Comparison of ENCODE assay signal across 13 mouse cellular contexts in the genomic region with DNA sequence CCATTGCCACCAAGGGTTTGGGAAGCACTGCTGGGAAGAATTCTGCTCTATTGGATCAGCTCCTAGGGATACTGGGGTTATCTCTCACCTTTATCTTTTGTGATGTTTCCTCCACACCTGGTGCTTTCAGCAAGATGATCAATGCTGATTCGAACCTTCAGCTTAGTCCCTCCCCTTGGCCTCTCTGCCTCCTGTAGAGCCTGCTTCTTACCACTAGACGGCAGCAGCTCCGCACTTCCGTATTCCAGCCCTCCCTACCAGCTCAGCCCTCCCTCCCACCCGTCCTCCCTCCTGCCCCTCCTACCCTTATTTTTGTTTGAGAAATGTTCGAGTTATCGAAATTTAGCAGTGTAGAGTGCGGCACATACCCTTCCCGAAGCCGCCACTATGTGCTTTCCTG. TPM values are rescaled to one million over a fixed set of nuclear protein-coding genes. Genes with fewer than 3 reads are reported as not detected.
A peak's percentile ranks its signal among the peaks of the same experiment; 100 is the strongest.
DNase-seq lines count a peak whose midpoint lies in the region; ATAC-seq and TF ChIP-seq lines count a peak whose summit lies in the region.
"Had no signal": no experiment of that assay in that cellular context is flagged by ENCODE, and none has a peak within 500 bp of the region (broad histone marks: within the 10 kb centered on the region; RNA-seq: fewer than 3 reads in every experiment).

No protein-coding gene starts in this region.

- H3K9me3 ChIP-seq in MEL (replicated peaks; ENCODE audit: insufficient read depth, low read length): no peaks in the 10 kb centered on the region
- H3K9me3 ChIP-seq: liver, embryonic 15.5 days; neural tube, embryonic 12.5 days; stomach, embryonic 15.5 days had no signal

- no peak for TF ChIP-seq EP300 in MEL (IDR thresholded peaks at IDR 0.05; ENCODE audit: low read depth in 1 of 2, low read length in 2 of 2)

- H3K27me3 ChIP-seq in MEL (ENCODE audit: control insufficient read depth in 1 of 2, insufficient read depth in 2 of 2, low read length in 2 of 2): peaks cover 2 to 5% of the 10 kb centered on the region in 2 experiments; a peak in 3 of 4 replicates
- H3K27me3 ChIP-seq: liver, embryonic 15.5 days; neural tube, embryonic 12.5 days; stomach, embryonic 15.5 days had no signal

- TF ChIP-seq CTCF in left cerebral cortex, adult 2 months (IDR thresholded peaks at IDR 0.05): peak; percentile 69
- peak; percentile 72 to 95 (median 88) for TF ChIP-seq CTCF in MEL (IDR thresholded peaks at IDR 0.05 in 2 of 3, conservative IDR thresholded peaks at IDR 0.05 in 1 of 3; ENCODE audit: control insufficient read depth in 1 of 3, insufficient read depth in 1 of 3, low read depth in 2 of 3, low read length in 3 of 3, poor library complexity in 1 of 3, severe bottlenecking in 1 of 3)

- no peaks in the 10 kb centered on the region for H3K79me2 ChIP-seq in MEL (ENCODE audit: control insufficient read depth, insufficient read depth, low read length, poor library complexity)

- no peak for TF ChIP-seq POLR2A in MEL (IDR thresholded peaks at IDR 0.05; ENCODE audit: control insufficient read depth in 1 of 2, insufficient read depth in 1 of 2, low read depth in 1 of 2, low read length in 2 of 2, poor library complexity in 1 of 2)

- ATAC-seq in frontal cortex, adult (ENCODE audit: low TSS enrichment): no peak
- ATAC-seq: intestine, embryonic 16.5 days had no signal

- no peak overlapping the region for H3K4me3 ChIP-seq in left cerebral cortex, adult 2 months
- peak overlapping the region in 1 of 2 experiments; percentile 29; a peak in 2 of 4 replicates for H3K4me3 ChIP-seq in MEL (ENCODE audit: control insufficient read depth in 1 of 2, insufficient read depth in 1 of 2, low read depth in 2 of 2, low read length in 2 of 2)
- H3K4me3 ChIP-seq: liver, embryonic 15.5 days; neural tube, embryonic 12.5 days; stomach, embryonic 15.5 days had no signal

- H3K27ac ChIP-seq in left cerebral cortex, adult 2 months: no peak overlapping the region
- no peak overlapping the region for H3K27ac ChIP-seq in MEL (ENCODE audit: control insufficient read depth, low read depth, low read length)
- H3K27ac ChIP-seq: liver, embryonic 15.5 days; neural tube, embryonic 12.5 days; stomach, embryonic 15.5 days had no signal

- H3K36me3 ChIP-seq in MEL (ENCODE audit: control insufficient read depth in 1 of 2, insufficient read depth in 2 of 2, low read length in 2 of 2): no peaks in the 10 kb centered on the region
- H3K36me3 ChIP-seq: liver, embryonic 15.5 days; neural tube, embryonic 12.5 days; stomach, embryonic 15.5 days had no signal

- DNase-seq in left cerebral cortex, adult 2 months (ENCODE audit: extremely low spot score in 1 of 2, low spot score in 2 of 2): no peak
- no peak for DNase-seq in left cerebral cortex, postnatal 14 days (ENCODE audit: low spot score in 2 of 2)
- DNase-seq in MEL (ENCODE audit: low read depth, low spot score): peak; percentile 71
- DNase-seq in c-Kit-positive CD71-negative TER-119-negative erythroid progenitor cells, embryonic 14.5 days (ENCODE audit: low read depth): peak; percentile 37
- DNase-seq in retina, postnatal 1 day: peak; percentile 27
- no peak for DNase-seq in gastrocnemius, postnatal 10 days
- no peak for DNase-seq in Muller cell, postnatal 12 days (ENCODE audit: inconsistent ontology term)
- DNase-seq: cerebellum, adult 9-10 months had no signal

- peak; percentile 52 for TF ChIP-seq RAD21 in MEL (IDR thresholded peaks at IDR 0.05; ENCODE audit: low read depth, low read length)

- H3K9ac ChIP-seq in MEL (ENCODE audit: control insufficient read depth, low read depth, low read length, poor library complexity, severe bottlenecking): no peak overlapping the region
- H3K9ac ChIP-seq: liver, embryonic 15.5 days; neural tube, embryonic 12.5 days; stomach, embryonic 15.5 days had no signal

- intact Hi-C loops in left cerebral cortex, adult 2 months (cut with DNase I): loop anchor here (5.0 kb wide), 2 partner anchors 100 to 155 kb away; no protein-coding TSS in a partner anchor
- intact Hi-C loops in left cerebral cortex, postnatal 14 days (cut with DNase I): no loop called here

- no peaks in the 10 kb centered on the region for H3K4me1 ChIP-seq in MEL (ENCODE audit: control insufficient read depth in 1 of 2, insufficient read depth in 2 of 2, low read length in 2 of 2)
- H3K4me1 ChIP-seq: liver, embryonic 15.5 days; neural tube, embryonic 12.5 days; stomach, embryonic 15.5 days had no signal

TF ChIP-seq in MEL, 35 proteins besides CTCF, POLR2A, EP300 and RAD21:
- no peak for TF ChIP-seq MAFK (IDR thresholded peaks at IDR 0.05; ENCODE audit: borderline replicate concordance, low read depth, low read length)
- no peak for TF ChIP-seq MAX (IDR thresholded peaks at IDR 0.05; ENCODE audit: low read length)
- TF ChIP-seq HCFC1 (IDR thresholded peaks at IDR 0.05; ENCODE audit: low read depth, low read length): no peak
- TF ChIP-seq ZMIZ1 (IDR thresholded peaks at IDR 0.05; ENCODE audit: low read depth, low read length): no peak
- peak; percentile 19; the same call in 1 of the 2 replicates for TF ChIP-seq ZC3H11A (IDR thresholded peaks at IDR 0.05; ENCODE audit: low read depth, low read length)
- TF ChIP-seq POLR2AphosphoS2 (IDR thresholded peaks at IDR 0.05; ENCODE audit: low read length): no peak
- no peak for TF ChIP-seq CHD2 (IDR thresholded peaks at IDR 0.05; ENCODE audit: low read length)
- TF ChIP-seq NELFE (IDR thresholded peaks at IDR 0.05; ENCODE audit: low read depth, low read length): no peak
- TF ChIP-seq ELF1 (IDR thresholded peaks at IDR 0.05; ENCODE audit: low read depth, low read length): peak; percentile 91
- TF ChIP-seq SMC3 (IDR thresholded peaks at IDR 0.05; ENCODE audit: low read depth, low read length): peak; percentile 65

RNA-seq across cellular contexts. Expression of gene Itga11, which starts 55.5 kb away (rescaled TPM):
- 1 to 10 TPM; 3.6 to 4.0 TPM for total RNA-seq in left cerebral cortex, adult 2 months (2021)
- total RNA-seq in left cerebral cortex, postnatal 14 days (2021): 1 to 10 TPM; 1.3 to 1.4 TPM
- total RNA-seq in MEL (2012; rRNA removed): not detected in 2 replicates
- polyA plus RNA-seq in MEL (2012; ENCODE audit: insufficient read depth in 1 of 2, insufficient read length in 2 of 2, low read depth in 1 of 2, low replicate concordance in 2 of 2, missing spikeins in 1 of 2): not detected
- 1 to 10 TPM; 5.4 to 9.0 TPM for total RNA-seq in gastrocnemius, postnatal 10 days (2021)

Comparison
In these comparisons a context has a peak if more than half of its experiments do, and no peak if none do; other contexts are left out.
1. DNase-seq: peak in MEL (single experiment), c-Kit-positive CD71-negative TER-119-negative erythroid progenitor cells, embryonic 14.5 days (single experiment) and retina, postnatal 1 day (single experiment); none in left cerebral cortex, adult 2 months (0 of 2), left cerebral cortex, postnatal 14 days (0 of 2), gastrocnemius, postnatal 10 days (single experiment) and Muller cell, postnatal 12 days (single experiment).